Mouse (Mus musculus) heart, adult 2 months (tissue): ENCODE measurements around the gene Daxx.

Experiments used
- CTCF ChIP-seq: fragments of 200-600 bp; IDR thresholded peaks from 2 replicates; pipeline ENCODE4 v1.8.1; 2022; ENCODE audit warnings: antibody characterized with exemption, mild to moderate bottlenecking, moderate library complexity
- EP300 ChIP-seq: fragments of 200-500 bp; IDR thresholded peaks from 2 replicates; pipeline ENCODE4 v1.6.1; 2011; ENCODE audit warnings: low read depth, low read length, control low read depth; ENCODE audit not compliant: insufficient read depth

GRCm38 (mm10) chr17:33950131-33950625, 41.0 kb downstream of the Daxx start:
- TF ChIP-seq CTCF = no peak
- TF ChIP-seq EP300 = no peak
